Mouse (Mus musculus): Measurements from ENCODE around the gene Bpifa1. TPM values are rescaled to one million over a fixed set of nuclear protein-coding genes. Genes with fewer than 3 reads are reported as not detected.
A peak's percentile ranks its signal among the peaks of the same experiment; 100 is the strongest.

Bpifa1 gene
- not detected in 2 replicates for polyA plus RNA-seq (2012; ENCODE audit: insufficient read depth, insufficient read length, missing spikeins)

DNA sequence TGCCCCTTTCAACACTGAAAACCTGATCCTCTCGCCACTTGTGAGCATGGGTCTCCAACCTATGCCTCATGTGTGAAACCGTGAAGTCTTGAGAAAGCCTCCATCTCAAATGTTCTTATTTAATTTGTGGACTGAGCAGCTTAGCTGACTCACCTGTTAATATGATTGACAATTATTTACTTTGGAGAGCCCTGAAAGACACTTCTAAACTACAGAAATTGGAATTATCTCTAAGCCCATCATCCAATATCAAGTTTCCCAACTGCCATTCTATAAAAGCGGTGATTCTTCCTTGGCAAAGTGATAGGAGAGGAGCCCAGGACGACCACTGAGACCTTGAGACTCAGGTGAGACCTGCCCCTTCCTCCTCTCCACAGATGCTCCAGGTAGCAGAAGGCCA is at the start of gene Bpifa1:
TSS of gene Bpifa1 (plus strand) at position 301 of the 400 bp plus-strand sequence.
- Histone ChIP-seq H3K4me3 (ENCODE audit: insufficient read depth, low read length) (no peak within 1 kb of the TSS), H3K27ac (ENCODE audit: insufficient read depth, low read depth, low read length) (no peak within 1 kb of the TSS), H3K4me1 (ENCODE audit: control insufficient read depth, insufficient read depth, low read length) (no peaks in the 10 kb centered on the region)
- TF ChIP-seq POLR2A (IDR thresholded peaks at IDR 0.05; ENCODE audit: borderline replicate concordance, low read depth, low read length) (no peak), CTCF (IDR thresholded peaks at IDR 0.05; ENCODE audit: low read depth, low read length) (no peak)

DNA sequence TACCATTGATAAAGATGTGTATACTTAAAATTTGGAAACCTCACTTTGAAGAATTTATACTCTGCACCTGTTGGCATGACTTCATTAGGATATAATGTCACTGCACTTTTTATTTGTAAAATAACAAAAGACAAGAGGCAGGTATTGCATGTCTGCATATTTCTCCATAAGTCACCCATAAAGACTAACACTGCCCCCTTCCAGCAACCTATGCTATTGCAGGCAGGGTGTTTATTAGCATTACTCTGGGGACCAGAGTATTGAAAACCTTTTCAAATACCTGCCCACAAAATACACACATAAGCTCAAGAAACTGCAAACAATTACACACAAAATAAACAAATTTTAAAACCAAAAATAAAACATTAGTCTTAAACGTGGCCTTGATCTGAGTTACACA is 44.9 kb upstream of the Bpifa1 start:
- no peak overlapping the region for H3K4me3 ChIP-seq (ENCODE audit: insufficient read depth, low read length)
- no peaks in the 10 kb centered on the region for H3K4me1 ChIP-seq (ENCODE audit: control insufficient read depth, insufficient read depth, low read length)
- TF ChIP-seq POLR2A (IDR thresholded peaks at IDR 0.05; ENCODE audit: borderline replicate concordance, low read depth, low read length) = no peak
- no peak for TF ChIP-seq CTCF (IDR thresholded peaks at IDR 0.05; ENCODE audit: low read depth, low read length)
- H3K27ac ChIP-seq (ENCODE audit: insufficient read depth, low read depth, low read length) = no peak overlapping the region

DNA sequence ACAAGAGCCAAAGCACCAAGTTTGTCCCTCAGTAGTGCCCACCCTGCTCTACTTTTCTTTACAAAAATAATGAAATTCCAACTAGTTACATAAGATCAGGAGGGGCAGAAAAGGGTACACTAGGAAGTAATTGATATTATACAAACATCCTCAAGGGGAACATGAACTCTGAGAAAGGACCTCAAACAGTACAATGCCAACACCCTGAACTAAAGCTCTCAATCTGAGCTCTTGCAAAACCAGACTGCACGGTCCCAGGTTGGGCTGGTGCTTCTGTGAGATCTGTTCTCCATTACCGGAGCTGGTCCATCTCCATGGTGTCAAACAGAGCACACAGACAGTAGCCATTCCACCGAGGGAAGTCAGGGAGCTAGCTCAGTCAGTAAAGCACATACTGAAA is 25.3 kb upstream of the Bpifa1 start:
- Histone ChIP-seq H3K27ac (ENCODE audit: insufficient read depth, low read depth, low read length) (no peak overlapping the region), H3K4me3 (ENCODE audit: insufficient read depth, low read length) (no peak overlapping the region), H3K4me1 (ENCODE audit: control insufficient read depth, insufficient read depth, low read length) (no peaks in the 10 kb centered on the region)
- TF ChIP-seq POLR2A (IDR thresholded peaks at IDR 0.05; ENCODE audit: borderline replicate concordance, low read depth, low read length) = no peak

DNA sequence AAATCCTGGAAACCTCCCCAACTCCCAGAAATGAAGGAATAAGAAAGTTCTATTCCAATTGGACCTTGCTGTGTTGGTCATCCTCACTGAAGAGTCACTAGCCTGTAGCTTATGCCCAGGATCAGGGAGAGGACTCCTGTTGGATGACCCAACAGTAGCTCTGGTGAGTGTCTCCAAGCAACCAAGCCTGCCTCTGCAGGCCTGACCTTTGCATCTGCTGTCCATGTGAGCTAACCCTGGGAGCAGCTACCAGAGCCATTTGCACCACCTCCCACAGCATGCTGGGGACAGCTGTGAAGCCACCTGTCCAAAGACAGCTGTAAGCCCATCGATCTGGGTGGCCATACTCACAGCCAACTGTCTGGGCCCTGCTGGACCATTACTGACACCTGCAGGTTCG is 12.6 kb upstream of the Bpifa1 start, which contains the start of gene Bpifa3:
TSS of gene Bpifa3 (plus strand) at position 217 of the 400 bp plus-strand sequence.
- no peak within 1 kb of the TSS for H3K27ac ChIP-seq (ENCODE audit: insufficient read depth, low read depth, low read length)
- H3K4me3 ChIP-seq (ENCODE audit: insufficient read depth, low read length) = no peak within 1 kb of the TSS
- TF ChIP-seq CTCF (IDR thresholded peaks at IDR 0.05; ENCODE audit: low read depth, low read length) (no peak), POLR2A (IDR thresholded peaks at IDR 0.05; ENCODE audit: borderline replicate concordance, low read depth, low read length) (no peak)
- no peaks in the 10 kb centered on the region for H3K4me1 ChIP-seq (ENCODE audit: control insufficient read depth, insufficient read depth, low read length)

DNA sequence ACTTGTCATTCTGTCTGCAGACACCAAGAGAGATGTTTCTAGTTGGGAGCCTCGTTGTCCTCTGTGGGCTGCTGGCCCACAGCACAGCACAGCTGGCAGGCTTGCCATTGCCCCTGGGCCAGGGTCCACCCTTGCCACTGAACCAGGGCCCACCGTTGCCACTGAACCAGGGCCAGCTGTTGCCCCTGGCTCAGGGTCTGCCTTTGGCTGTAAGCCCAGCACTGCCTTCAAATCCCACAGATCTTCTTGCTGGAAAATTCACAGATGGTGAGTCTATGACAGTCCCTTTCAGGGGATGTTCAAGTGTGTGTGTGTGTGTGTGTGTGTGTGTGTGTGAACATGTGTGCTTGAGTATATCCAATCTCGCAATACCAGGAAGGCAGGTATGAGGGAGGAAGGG is 1.1 kb downstream of the Bpifa1 start:
- TF ChIP-seq CTCF (IDR thresholded peaks at IDR 0.05; ENCODE audit: low read depth, low read length) (no peak), POLR2A (IDR thresholded peaks at IDR 0.05; ENCODE audit: borderline replicate concordance, low read depth, low read length) (no peak)
- H3K4me1 ChIP-seq (ENCODE audit: control insufficient read depth, insufficient read depth, low read length) = no peaks in the 10 kb centered on the region
- no peak overlapping the region for H3K4me3 ChIP-seq (ENCODE audit: insufficient read depth, low read length)
- H3K27ac ChIP-seq (ENCODE audit: insufficient read depth, low read depth, low read length) = no peak overlapping the region

DNA sequence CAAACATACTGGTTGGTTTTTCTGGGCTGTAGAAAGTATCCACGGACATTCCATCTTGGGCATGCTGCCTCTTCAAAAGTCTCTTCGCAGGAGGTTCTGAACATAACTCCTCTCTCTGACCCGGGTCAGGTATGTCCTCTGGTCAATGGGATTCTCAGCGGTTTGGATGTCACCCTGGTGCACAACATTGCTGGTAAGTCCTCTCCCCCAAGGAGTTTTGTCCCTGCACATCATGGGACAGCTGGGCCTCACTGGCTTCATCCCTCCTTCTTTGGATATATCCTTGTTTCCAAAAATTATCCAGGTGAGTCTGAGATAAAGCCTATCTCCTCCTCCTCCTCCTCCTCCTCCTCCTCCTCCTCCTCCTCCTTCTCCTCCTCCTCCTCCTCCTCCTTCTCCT is 4.8 kb downstream of the Bpifa1 start:
- Histone ChIP-seq H3K27ac (ENCODE audit: insufficient read depth, low read depth, low read length) (no peak overlapping the region), H3K4me3 (ENCODE audit: insufficient read depth, low read length) (no peak overlapping the region), H3K4me1 (ENCODE audit: control insufficient read depth, insufficient read depth, low read length) (no peaks in the 10 kb centered on the region)
- TF ChIP-seq CTCF (IDR thresholded peaks at IDR 0.05; ENCODE audit: low read depth, low read length) = no peak
- no peak for TF ChIP-seq POLR2A (IDR thresholded peaks at IDR 0.05; ENCODE audit: borderline replicate concordance, low read depth, low read length)

DNA sequence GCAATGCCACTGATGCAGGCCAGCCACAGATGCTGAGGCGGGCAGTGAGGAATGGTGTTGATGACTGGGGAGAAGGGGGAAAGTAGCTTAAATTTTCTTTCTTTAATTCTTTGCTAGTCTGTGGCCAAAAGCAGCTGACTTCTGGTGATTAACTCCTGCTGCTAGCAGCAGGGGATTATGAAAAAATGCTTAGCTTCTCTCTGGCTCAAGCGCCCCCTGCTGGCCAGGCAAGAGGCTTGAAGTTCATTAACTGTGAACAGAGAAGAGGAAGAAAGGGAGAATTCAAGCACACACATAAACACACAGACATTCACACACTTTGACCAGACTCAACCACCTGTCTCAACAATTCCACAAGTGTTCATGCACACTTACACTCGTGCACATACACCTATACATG is 15.8 kb downstream of the Bpifa1 start:
- H3K4me3 ChIP-seq (ENCODE audit: insufficient read depth, low read length) = no peak overlapping the region

DNA sequence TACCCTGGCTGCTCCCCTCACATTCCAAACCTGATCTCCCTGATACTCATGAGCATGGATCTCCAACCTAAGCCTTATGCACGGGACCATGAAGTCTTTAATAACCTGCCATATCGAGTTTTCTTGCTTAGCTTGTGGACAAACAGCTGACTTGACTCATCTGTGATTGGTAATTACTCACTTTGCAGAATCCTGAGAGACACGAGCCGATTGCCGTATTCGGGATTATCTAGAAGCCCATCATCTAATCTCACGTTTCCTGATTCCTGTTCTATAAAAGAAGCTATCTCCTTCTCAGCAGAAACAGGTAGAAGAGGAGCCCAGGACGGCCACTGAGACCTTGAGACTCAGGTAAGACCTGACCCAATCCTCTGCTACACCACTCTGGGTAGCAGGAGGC is 19.6 kb downstream of the Bpifa1 start, which contains the start of gene Bpifa5:
TSS of gene Bpifa5 (plus strand) at position 301 of the 400 bp plus-strand sequence.
- Histone ChIP-seq H3K4me1 (ENCODE audit: control insufficient read depth, insufficient read depth, low read length) (no peaks in the 10 kb centered on the region), H3K27ac (ENCODE audit: insufficient read depth, low read depth, low read length) (no peak within 1 kb of the TSS), H3K4me3 (ENCODE audit: insufficient read depth, low read length) (no peak within 1 kb of the TSS)
- no peak for TF ChIP-seq POLR2A (IDR thresholded peaks at IDR 0.05; ENCODE audit: borderline replicate concordance, low read depth, low read length)
- no peak for TF ChIP-seq CTCF (IDR thresholded peaks at IDR 0.05; ENCODE audit: low read depth, low read length)

More for the DNA sequence above, 15.8 kb downstream of the Bpifa1 start:
- Histone ChIP-seq H3K27ac (ENCODE audit: insufficient read depth, low read depth, low read length) (no peak overlapping the region), H3K4me1 (ENCODE audit: control insufficient read depth, insufficient read depth, low read length) (no peaks in the 10 kb centered on the region)
- peak; percentile 75 for TF ChIP-seq CTCF (IDR thresholded peaks at IDR 0.05; ENCODE audit: low read depth, low read length)
- no peak for TF ChIP-seq POLR2A (IDR thresholded peaks at IDR 0.05; ENCODE audit: borderline replicate concordance, low read depth, low read length)

DNA sequence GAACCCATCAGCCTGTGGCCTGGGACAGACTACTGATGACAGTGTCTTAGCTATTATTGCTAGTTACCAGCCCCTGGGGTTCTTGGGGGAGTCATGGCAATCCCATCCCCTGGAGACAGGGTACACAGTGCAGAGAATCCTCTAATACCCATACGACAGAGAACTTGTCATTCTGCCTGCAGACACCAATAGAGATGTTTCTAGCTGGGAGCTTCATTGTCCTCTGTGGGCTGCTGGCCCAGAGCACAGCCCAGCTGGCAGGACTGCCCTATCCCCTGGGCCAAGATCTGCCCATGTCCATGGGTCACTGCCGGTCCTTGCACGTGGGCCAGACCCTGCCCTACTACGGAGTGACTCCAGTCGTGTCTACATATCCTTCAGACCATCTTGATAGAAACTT is 20.6 kb downstream of the Bpifa1 start:
- Histone ChIP-seq H3K27ac (ENCODE audit: insufficient read depth, low read depth, low read length) (no peak overlapping the region), H3K4me1 (ENCODE audit: control insufficient read depth, insufficient read depth, low read length) (no peaks in the 10 kb centered on the region), H3K4me3 (ENCODE audit: insufficient read depth, low read length) (no peak overlapping the region)
- TF ChIP-seq POLR2A (IDR thresholded peaks at IDR 0.05; ENCODE audit: borderline replicate concordance, low read depth, low read length) = no peak
- TF ChIP-seq CTCF (IDR thresholded peaks at IDR 0.05; ENCODE audit: low read depth, low read length) = no peak

DNA sequence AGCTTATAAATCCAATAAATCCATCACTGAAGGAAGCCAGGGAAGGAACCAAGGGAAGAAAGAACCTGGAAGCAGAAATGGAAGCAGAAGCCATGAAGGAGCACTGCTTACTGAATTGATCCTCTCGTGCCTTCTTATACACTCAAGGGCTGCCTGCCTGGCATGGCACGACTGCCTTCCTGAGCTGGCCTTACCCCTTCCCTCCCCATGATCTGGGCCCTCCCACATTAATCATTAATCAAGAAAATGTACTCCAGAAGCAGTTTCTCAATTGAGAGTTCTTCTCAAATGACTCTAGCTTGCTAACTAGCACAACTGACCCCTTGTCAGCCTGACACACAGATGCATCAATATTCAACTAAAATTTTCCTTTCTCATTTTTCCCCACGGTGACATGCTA is 26.5 kb downstream of the Bpifa1 start:
- TF ChIP-seq POLR2A (IDR thresholded peaks at IDR 0.05; ENCODE audit: borderline replicate concordance, low read depth, low read length) (no peak), CTCF (IDR thresholded peaks at IDR 0.05; ENCODE audit: low read depth, low read length) (no peak)
- Histone ChIP-seq H3K4me1 (ENCODE audit: control insufficient read depth, insufficient read depth, low read length) (no peaks in the 10 kb centered on the region), H3K4me3 (ENCODE audit: insufficient read depth, low read length) (no peak overlapping the region), H3K27ac (ENCODE audit: insufficient read depth, low read depth, low read length) (no peak overlapping the region)

DNA sequence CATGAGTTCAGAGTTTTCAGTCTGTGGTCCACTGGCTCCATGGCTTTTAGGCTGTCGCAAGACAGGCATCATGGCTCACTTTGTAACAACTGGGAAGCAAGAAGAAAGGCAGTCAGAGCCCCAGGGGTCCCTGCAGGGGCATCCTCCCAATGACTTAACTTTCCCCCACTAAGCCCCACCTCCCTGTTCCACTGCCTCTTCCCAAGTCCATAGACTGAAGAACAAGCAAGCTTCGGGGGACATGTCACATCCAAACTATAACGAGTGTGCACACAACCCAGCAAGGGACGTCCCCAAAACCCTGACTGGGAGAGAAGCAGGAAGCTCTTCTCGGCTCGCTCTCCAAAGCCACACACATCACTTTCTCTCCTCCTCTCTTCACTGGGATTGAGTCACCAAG is 28.9 kb downstream of the Bpifa1 start:
- no peak overlapping the region for H3K4me3 ChIP-seq (ENCODE audit: insufficient read depth, low read length)
- H3K4me1 ChIP-seq (ENCODE audit: control insufficient read depth, insufficient read depth, low read length) = no peaks in the 10 kb centered on the region
- TF ChIP-seq CTCF (IDR thresholded peaks at IDR 0.05; ENCODE audit: low read depth, low read length) = no peak
- no peak for TF ChIP-seq POLR2A (IDR thresholded peaks at IDR 0.05; ENCODE audit: borderline replicate concordance, low read depth, low read length)

More for the DNA sequence above, 28.9 kb downstream of the Bpifa1 start:
- no peak overlapping the region for H3K27ac ChIP-seq (ENCODE audit: insufficient read depth, low read depth, low read length)

Data from bone marrow macrophage, adult 2 months (primary cell).